Mouse (Mus musculus) left cerebral cortex, postnatal 10 days (tissue): ENCODE measurements around the gene Dgkg. TPM values are rescaled to one million over a fixed set of nuclear protein-coding genes. Genes with fewer than 3 reads are reported as not detected.
A peak's percentile ranks its signal among the peaks of the same experiment; 100 is the strongest.

Experiments
- DNase-seq, 2 experiments: peaks; one replicate each; pipeline ENCODE4 v3.0.0; 2021 to 2022; ENCODE audit warnings: low spot score in 2 of 2, mixed read lengths in 1 of 2; ENCODE audit errors: extremely low spot score in 1 of 2
- intact Hi-C: fragments of 180-260 bp; cut with DNase I; formaldehyde crosslinking; loops from one replicate; pipeline ENCODE4 v1.15.1; 2025
- total RNA-seq, 2 experiments: library from RNA; stranded (reverse); gene quantifications; 2 replicates each; pipeline ENCODE4 v1.2.3; 2021

Dgkg gene
- total RNA-seq, 2 experiments from 2014 or later, result 32.2 to 37.8 TPM

DNA sequence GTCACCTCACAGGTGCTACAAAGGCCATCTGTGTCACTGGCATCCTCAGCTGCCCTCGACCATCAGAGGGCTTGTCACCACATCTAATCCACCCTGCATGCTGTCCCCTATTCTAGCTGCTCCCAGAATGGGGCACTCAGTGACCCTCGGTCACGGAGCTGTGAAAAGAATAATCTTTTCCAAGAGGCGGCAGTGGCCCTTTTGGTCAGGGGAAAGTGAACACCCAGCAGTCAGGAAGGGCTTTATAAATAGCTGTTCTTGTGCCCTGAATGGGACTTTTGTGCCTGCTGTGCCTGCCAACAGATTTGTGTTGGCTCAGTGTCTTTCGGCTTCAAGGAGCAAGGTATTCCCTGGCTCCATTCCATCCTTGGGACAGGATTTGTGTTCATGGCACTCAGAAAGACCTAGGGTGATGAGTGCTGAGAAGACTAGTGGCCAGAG, 129.5 kb downstream of the Dgkg start:
- no peak for DNase-seq
- intact Hi-C loops, result no loop called here

GRCm38 (mm10) chr16:22526386-22526785, 130.6 kb downstream of the Dgkg start:
- intact Hi-C loops, result no loop called here
- DNase-seq, result no peak

- DNase-seq, result peak; percentile 72 to 92
- intact Hi-C loops, result no loop called here
These were observed 139.3 kb downstream of the Dgkg start for GRCm38 (mm10) chr16:22517431-22518384.

- intact Hi-C loops, result no loop called here
- no peak for DNase-seq
These were observed 141.5 kb downstream of the Dgkg start for GRCm38 (mm10) chr16:22515476-22515875.

- intact Hi-C loops, result no loop called here
- no peak for DNase-seq
These were observed 146.0 kb downstream of the Dgkg start for GRCm38 (mm10) chr16:22510861-22511637.

- peak; percentile 43 to 62 for DNase-seq
- intact Hi-C loops, result no loop called here
These were observed 148.0 kb downstream of the Dgkg start for GRCm38 (mm10) chr16:22508936-22509563.

- no peak for DNase-seq
- intact Hi-C loops, result no loop called here
These were observed 151.4 kb downstream of the Dgkg start for GRCm38 (mm10) chr16:22505656-22506055.

DNA sequence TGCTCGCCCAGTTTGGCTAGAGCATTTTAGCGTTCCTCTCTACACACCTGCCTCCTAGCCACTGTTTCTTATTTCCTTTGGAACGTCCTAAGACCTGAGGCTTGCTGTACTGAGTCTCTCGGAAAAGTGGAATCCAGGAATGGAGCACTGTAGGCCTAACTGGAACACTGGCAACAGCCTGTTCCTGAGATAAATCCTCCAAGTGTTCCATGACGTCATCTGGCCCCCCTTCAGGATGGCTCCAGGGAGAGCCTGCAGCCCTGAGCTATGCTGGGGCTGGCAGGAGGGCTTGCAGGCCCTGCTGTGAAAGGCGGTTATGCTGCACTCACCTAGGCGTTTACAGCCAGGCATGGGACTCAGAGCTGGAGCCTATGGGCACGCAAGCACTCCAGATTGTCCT, 152.2 kb downstream of the Dgkg start:
- peak; percentile 30 to 70 for DNase-seq
- intact Hi-C loops, result no loop called here

GRCm38 (mm10) chr16:22504049-22504448, 153.0 kb downstream of the Dgkg start:
- DNase-seq, result no peak
- intact Hi-C loops, result no loop called here

DNA sequence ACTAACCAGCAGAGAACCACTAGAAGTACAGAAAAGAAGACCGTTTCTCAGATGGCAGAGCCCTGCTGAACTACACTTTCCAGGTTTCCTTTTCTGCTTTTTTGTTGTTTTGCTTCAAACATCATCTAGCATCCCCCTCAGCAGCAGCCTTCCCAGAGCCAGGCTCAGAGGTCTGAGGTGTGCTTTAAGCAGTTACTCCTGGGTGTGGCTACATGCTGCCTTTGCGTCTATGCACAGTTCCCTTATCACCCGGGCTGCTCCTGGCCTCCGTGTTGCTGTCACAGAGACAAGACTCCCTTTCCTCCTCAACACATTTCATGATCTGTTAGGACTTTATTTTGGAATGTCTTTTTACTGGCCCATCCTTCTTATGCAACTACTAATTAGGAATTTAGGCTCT, 153.6 kb downstream of the Dgkg start:
- intact Hi-C loops, result no loop called here

DNA sequence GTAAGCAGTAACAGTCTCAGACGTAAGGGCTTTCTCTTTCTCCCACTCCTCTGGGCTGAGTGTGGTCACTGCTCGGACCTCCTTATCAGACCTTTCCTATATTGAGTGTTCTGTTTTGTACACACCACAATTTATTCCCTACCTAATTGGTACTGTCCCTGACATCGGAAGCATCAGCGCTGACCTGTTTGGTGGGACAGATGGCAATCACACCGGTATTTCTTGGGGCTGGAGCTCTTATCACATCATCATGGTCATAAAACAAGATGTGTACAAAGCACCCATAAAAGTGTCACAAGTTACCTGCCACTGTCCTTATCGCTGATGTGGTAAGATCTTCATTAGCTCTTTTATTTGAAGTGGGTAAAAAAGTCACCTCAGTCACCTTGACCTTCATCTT, 155.2 kb downstream of the Dgkg start:
- DNase-seq, result no peak
- intact Hi-C loops, result no loop called here

More for the DNA sequence above, 153.6 kb downstream of the Dgkg start:
- no peak for DNase-seq

DNA sequence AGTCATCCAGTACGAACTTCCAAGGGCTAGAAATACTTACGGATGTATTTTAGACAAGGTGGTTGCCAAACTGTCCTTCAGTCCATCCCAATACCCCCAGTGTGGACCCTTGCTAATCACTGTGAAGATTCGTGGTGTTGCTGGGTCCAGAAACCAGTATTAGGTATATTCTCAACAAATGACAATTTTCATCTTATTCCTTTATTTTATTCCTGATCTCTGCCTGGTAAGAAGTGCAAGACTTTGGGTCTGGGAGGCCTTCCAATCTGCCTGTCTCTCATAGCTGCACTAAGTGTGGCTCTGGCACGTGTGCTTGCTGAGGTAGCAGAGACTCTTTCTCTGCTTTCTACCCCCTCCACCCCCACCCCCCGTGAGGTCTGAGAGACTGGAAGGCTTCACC, 156.5 kb downstream of the Dgkg start:
- intact Hi-C loops, result no loop called here
- no peak for DNase-seq

DNA sequence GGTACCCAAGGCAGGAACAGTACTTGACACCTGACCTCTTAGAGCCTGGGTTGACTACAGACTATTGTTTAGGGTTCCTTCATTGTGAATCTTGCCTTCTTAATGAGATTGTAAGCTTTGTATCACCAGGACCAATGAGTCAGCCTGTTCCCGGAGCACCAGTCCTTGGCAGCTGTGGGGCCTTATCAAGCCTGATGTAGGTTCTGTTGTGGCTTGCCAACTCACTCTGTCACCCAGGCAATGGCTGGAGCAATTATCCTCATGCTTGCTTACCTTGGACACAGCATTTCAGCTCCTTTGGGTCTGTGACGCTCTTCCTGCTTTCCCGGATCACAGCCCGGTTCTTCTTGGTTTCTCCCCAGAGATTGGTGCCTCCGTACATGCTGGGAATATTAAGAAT, 157.1 kb downstream of the Dgkg start:
- intact Hi-C loops, result no loop called here
- no peak for DNase-seq

- DNase-seq, result no peak
- intact Hi-C loops, result no loop called here
These were observed 157.6 kb downstream of the Dgkg start for GRCm38 (mm10) chr16:22499447-22499846.

DNA sequence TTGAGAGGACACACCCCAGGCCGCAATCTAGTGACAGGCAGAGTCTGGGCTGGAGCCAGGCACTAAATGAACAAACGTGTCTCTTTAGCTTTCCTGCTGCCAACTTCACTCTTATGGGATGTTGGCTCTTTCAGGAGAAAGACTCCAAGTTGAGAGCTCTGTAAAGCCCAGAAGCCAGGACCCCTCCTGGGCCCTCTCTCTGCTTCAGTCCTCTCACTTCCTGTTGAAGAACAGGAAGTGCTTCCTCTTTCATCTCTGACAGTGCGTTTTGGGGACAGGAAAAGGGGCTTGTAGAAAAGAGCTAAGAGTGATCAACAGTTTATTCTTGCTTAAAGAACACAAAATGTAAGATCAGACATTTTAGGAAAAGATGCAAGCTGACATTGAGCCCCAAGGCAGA, 159.0 kb downstream of the Dgkg start:
- no peak for DNase-seq
- intact Hi-C loops, result no loop called here

DNA sequence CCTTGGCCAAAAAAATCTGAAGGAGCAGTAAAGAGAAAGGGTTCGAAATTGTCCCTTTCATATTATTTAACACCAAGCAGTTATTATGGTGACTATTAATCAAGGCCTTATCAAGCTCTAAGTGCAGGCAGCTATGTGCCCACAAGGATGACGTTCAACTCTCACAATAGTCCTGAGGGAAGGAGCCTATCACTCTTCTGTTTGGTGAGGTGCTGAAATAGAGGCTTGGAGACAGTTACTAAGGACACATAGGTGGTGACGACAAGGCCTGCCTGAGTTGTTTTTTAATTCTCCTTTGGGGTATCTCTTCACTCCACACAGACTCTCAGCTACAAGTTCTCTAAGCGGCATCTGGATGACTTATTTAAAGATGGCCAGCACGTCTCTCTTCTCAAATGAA, 161.8 kb downstream of the Dgkg start:
- DNase-seq, result no peak
- intact Hi-C loops, result no loop called here

DNA sequence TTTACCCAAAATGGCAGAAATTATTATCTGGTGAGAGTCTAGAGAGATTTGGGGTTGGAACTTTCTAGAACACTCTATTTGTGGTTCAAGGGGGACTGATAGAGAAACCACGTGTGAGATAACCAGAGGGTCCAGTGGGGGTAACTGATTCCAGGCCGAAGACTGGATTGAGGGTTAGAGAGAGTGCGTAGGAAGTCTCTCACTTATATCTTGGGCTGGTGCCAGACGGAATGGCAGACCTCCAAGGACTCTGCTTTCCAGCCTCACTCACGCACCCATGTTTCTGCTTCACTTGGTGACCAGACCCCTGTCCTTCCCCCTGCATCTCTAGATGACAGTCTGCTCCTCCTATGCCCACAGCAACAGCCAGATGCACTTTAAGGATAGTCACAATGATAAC, 162.2 kb downstream of the Dgkg start:
- intact Hi-C loops, result no loop called here
- DNase-seq, result no peak

DNA sequence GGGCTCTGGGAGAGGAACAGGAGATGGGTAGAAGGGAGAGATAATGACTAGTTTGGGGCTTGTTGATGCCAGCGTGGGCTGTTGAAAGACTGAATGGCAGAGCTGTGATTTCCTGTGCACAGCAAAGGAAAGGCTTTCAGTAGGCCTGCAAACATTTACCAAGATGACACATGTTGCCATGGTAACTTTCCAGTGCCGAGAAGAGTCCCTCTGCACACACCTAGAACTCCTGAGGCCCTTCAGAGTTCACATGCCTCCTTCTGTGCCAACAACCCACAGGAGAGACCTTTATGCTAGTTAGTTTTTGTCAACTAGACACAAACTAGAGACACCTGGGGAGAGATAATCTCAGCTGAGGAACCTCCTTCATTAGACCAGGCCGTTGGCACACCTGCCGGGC, 163.6 kb downstream of the Dgkg start:
- DNase-seq, result no peak
- intact Hi-C loops, result no loop called here

GRCm38 (mm10) chr16:22491446-22492166, 165.4 kb downstream of the Dgkg start:
- intact Hi-C loops, result no loop called here

More at GRCm38 (mm10) chr16:22491446-22492166, 165.4 kb downstream of the Dgkg start:
- peak in 1 of 2 experiments; percentile 54 for DNase-seq
